Mouse (Mus musculus): Measurements from ENCODE around the gene BC051019.

BC051019 gene

DNA sequence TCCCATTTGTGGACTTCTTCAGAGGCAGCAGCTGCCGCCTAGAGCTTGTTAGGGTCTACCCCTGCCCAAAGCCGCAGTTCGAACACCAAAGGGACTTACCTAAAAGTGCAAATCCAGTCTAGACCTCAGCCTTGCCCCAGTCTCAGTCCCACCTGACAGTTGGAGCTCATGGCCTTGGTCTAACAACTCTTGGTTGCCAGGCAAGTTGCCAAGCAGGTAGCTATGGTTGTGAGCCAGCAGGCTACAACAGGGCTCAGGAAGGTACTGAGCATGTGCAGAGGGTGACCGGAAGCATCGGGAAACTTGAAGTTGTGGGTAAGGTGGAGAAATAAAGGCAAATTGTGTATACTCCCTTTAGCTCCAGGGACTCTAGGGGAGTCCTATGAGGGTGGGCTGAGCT is at the start of gene BC051019:
BC051019 (minus strand) TSS at position 154 of the 400 bp plus-strand sequence.
- DNase-seq (ENCODE audit: low spot score): no peak

GRCm38 (mm10) chr7:109772251-109772650 is 48.6 kb upstream of the BC051019 start:
- DNase-seq (ENCODE audit: low spot score): no peak

- DNase-seq (ENCODE audit: low spot score): no peak
Observed at GRCm38 (mm10) chr7:109768699-109769383, 45.2 kb upstream of the BC051019 start.

GRCm38 (mm10) chr7:109767575-109768350 is 44.1 kb upstream of the BC051019 start:
- DNase-seq (ENCODE audit: low spot score): no peak

DNA sequence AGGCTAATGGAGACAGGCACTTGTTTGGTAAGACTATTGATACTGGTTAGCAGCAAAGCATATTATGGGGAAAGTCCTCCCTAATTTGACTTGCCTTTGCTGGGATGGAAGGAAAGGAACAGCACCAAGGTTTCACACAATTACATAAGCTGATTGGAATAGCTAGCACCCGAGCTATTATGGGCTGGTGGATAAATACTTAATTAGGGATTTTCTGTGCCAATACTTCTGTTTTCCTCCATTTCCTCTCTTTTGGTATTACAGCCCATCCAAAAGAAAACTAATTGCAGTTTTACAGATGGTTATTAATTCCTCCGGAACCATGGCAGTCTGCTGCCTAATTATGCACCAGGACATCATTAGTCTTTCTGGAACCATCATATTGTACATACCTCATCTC is 40.4 kb upstream of the BC051019 start:
- no peak for DNase-seq (ENCODE audit: low spot score)

DNA sequence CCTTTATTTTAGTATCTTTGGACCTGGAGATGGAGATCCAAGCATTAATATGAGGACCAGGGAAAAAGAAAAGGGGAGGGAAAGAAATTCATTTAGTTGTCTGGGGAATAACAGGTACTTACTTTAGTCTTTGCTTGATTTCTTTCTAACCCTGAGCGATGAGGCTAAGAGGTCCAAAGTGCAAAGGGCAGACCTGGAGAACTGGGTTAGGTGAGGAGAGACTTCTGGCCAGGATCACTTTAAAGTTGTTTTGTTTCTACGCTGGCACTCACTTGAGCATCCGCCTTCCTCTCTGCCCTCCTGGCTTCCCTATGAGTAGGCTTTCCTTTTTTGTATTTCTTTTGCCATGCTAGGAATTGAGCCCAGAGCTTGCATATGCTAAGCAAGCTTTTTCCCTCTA is 32.6 kb upstream of the BC051019 start:
- no peak for DNase-seq (ENCODE audit: low spot score)

DNA sequence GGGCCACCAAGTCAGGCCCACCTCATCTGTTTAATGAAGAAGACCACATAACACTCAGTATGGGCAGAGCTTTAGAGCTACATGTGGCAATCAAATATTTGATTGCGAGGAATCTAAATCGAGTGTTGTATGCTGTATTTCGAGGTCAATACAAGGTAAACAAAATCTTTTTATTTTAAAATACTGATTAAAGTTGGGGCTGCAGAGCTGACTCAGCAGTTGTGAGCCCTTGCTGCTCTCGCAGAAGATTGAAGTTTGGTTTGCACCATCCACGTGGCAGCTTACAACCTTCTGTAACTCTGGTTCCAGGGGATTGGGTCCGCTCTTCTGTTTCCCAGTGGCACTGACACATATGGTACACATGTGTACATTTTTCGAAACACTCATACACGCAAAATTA is 30.4 kb upstream of the BC051019 start:
- no peak for DNase-seq (ENCODE audit: low spot score)

DNA sequence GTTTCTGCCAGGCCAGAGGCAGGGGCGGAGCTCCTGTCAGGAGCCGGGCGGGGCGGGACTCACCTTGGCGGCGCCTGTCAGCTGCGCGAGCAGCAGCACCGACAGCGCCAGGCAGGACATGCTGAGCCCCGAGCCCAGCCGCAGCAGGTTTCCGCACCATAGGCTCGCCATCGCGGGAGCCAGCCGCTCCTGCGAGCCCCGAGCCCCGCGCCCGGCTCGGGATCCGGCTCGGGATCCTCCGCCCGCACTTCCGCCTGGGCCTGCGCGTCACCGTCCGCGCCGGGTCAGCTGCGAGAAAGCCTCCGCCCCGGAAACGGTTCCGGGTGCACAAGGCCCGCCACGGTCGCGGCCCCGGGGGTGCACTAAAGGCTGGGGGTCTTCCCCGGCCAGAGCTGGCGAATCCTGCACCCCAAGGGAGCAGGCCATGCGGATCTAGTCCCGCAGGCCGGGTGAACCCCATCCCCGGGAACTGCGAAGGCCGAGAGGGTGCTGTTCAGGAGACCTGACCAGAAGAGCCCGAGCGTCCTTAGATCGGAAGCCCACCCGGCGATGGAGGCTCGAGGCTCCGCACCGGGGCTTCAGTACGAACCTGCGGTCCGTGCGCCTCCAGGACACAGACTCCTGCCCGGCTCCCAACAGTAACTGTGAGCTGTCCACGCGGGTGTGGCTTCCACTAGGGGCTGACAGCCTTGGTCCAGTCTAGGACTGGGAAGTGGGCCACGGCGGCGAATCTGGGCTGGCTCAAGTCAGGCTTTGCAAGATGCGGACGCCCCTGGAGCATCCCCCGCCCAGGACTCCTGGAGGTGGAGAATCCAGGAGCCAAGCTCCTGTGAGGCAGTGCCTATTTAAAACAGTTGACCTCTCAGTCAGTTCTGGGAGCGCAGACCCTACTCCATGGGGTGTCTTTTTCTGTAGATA is 28.6 kb upstream of the BC051019 start, which contains the start of gene Tmem9b:
Tmem9b (minus strand) TSS at position 868 of the 918 bp plus-strand sequence.
- peak; percentile 62 for DNase-seq (ENCODE audit: low spot score)

DNA sequence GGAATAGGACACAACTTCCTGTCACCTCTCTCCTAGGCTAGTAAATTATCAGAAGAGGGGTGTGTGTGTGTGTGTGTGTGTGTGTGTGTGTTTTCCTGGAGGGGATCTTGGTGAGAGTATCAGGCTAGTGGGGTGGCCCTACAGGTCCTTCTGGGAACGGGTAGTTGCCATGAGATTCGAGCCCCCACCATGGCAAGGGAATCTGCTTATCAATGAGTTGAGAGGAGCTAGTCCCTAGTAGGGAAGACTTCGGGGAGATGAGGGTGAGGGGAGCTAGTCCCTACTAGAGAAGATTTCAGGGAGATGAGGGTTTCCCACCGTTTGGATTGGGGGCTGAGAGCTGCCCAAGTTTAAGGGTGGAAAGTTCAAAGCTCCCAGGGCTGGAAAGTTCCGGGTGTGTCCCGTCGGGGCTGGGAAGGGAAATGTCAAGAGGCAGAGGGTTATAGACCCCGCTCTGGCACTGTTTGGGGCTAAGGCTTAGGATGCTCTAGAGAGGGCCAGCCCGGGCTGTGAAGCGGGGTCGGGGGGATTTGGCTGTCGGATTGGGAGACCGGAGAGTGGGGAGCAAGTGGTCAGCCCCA is 27.9 kb upstream of the BC051019 start:
- no peak for DNase-seq (ENCODE audit: low spot score)

DNA sequence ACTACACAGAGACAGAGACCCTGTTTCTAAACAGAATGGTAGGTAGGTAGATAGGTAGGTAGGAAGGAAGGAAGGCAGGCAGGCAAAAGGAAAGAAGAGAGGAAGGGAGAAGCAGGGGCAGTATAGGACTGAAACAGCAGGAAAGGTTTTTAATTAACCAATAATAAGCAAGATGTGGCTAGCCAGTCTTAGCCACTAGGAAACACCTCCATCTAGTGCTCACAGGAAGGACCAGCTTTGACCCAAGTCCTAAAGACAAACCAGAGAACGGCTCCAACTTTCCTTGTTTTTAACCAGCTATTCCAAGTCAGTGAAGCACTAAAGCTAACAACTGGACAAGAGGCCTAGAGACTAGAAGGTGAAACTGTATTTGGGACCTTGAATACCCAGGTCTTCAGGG is 24.1 kb upstream of the BC051019 start:
- no peak for DNase-seq (ENCODE audit: low spot score)

- no peak for DNase-seq (ENCODE audit: low spot score)
Observed at GRCm38 (mm10) chr7:109741703-109742102, 18.1 kb upstream of the BC051019 start.

DNA sequence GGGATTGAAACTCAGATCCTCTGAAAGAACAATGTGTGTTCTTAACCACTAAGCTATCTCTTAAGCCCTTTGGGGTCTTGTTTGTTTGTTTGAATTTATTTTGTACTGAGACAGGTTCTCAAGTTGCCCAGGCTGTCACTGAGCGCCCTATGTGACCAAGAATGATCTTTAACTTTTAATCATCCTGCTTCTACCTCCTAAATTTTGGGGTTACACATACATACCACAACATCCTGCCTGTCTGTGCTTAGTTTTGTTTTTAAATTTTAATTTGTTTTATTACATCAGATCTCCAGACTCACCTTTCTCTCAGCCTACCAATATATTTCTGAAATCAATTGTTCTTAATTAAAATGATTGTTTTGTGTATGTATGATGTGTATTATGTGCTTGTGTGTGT is 17.4 kb upstream of the BC051019 start:
- no peak for DNase-seq (ENCODE audit: low spot score)

GRCm38 (mm10) chr7:109739822-109740370 is 16.2 kb upstream of the BC051019 start:
- no peak for DNase-seq (ENCODE audit: low spot score)

GRCm38 (mm10) chr7:109734806-109735205 is 11.2 kb upstream of the BC051019 start:
- DNase-seq (ENCODE audit: low spot score): no peak

- DNase-seq (ENCODE audit: low spot score): no peak
Observed at GRCm38 (mm10) chr7:109731626-109732025, 8.0 kb upstream of the BC051019 start, which contains the start of gene Ascl3. TSS of gene Ascl3 (minus strand) at chr7:109731726.

GRCm38 (mm10) chr7:109723114-109723513 is 536 bp downstream of the BC051019 start:
- DNase-seq (ENCODE audit: low spot score): no peak

DNA sequence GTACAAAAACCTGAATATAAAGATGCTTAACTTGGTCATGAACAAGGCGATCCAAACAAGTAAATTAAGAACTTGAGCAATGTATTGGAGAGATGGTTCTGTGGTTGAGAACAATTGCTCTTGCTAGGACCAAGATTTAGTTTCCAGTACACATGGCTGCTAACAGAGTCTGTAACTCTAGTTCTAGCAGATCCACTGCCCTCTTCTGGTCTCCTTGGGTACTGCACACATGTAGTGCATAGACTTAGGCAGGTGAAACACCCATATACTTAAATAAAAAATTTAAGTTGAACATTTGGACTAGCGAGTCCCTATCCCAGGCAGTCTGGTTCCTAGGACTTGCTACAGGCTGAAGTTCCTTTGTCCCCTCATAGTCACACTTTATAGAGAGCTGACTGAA is 1.0 kb downstream of the BC051019 start:
- DNase-seq (ENCODE audit: low spot score): no peak

DNA sequence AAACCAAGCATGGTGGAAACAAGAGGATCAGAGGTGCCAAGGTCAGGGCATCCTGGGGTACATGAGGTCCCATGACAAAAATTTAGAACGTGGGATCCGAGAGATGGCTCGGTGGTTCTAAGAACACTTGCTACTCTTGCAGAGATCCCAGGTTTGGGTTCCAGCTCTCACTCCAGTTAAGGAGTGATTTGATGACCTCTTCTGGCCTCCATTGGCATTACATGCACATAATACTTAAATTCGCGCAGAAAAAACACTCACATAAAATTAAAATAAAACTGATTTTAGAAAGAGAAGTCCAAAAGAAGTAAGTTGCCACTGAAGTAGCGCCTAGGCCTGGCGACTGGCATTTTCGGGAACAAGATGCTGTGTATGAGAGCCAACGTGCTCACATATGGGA is 4.4 kb downstream of the BC051019 start:
- peak; percentile 29 for DNase-seq (ENCODE audit: low spot score)

DNA sequence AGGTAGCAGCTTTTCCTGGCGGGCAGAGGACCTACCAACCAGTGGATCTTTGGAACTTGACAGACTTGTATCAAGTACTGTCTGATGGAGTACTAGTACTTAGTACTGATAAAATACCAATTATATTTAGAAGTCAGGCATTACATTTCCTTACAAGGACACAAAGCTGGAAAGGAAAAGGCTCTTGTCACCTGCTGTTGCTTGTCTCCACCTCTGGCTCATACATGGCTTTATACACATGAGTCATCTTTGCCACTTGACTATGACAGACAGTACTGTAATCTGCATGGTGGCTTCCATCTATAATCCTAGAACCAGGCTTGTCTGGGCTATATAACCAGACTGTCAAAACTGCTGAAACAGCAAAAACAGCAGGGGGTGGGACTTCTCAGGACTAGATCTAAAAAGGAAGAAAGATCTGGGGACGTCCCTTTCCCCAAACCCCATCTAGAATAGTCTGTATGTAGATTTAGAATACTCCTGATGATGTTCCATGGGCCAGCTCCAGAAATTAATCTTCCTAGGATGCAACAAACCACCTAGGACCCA is 10.1 kb downstream of the BC051019 start:
- no peak for DNase-seq (ENCODE audit: low spot score)

DNA sequence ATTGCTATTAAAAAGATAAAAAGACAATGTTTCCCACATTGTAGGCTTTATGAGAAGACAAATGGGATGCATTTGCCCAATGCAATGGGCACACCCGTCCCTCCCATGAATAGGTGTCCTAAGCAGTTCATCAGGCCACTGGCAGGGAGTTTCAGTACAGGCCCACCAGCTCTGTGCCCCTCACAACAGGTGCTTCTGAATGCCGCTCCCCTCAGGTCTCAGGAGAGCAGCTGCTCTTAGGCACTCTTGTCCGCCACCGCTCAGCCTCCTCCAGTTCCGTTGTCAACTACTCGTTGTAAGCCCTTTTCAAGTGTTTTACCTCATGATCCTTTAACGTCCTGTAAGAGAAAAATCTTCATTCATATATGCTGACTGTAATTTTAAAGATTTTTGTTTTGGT is 11.5 kb downstream of the BC051019 start:
- no peak for DNase-seq (ENCODE audit: low spot score)

DNA sequence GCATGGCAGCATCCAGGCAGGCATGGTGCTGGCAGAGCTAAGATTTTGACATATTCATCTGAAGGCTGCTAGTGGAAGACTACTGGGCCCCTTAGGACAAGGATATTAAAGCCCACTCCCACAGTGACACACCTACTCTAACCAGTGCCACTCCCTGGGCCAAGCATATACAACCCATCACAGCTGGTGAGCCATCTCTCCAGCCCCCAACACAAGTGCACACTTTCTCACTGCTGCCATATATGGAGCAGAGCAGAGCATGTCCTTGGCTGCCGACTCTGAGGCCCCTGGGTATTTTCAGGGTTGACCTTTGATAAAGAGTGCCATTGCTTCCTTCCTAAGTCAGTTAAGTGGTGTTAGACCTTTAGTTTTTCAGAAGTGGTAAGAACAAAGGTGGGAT is 13.6 kb downstream of the BC051019 start:
- no peak for DNase-seq (ENCODE audit: low spot score)
